Mouse (Mus musculus): ENCODE measurements around the gene Tbc1d2b. TPM values are rescaled to one million over a fixed set of nuclear protein-coding genes. Genes with fewer than 3 reads are reported as not detected.
A peak's percentile ranks its signal among the peaks of the same experiment; 100 is the strongest.

Tbc1d2b gene
- polyA plus RNA-seq, 2 experiments: 6.5 to 9.8 TPM

DNA sequence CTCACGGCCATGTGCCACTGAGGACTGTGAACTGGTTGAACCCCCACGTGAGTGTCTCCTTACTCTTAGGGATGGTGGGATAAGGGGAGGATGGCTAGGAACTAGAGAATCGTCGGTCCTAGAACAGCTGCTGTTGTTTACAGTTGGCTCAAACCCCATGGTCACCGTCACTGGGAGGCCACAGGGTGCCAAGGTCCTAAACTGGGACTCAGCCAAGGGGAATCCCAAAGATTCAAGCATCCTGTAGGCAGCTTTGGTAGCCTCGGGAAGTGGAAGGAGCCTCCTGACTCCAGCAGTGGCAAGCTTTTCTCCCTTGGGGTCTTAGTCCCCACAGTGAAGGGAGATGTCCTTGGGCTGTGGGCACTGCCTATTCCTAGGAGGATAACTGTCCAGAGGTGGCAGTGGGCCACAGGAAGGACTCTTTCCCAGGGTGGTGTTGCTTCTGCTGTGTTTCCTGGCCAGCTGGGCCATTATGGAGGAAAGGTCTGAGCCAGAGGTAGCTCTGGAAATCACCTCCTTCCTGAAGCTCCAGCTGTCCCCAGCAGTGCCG lies 73.4 kb downstream of the Tbc1d2b start:
- H3K4me2 ChIP-seq (ENCODE audit: low read depth): no peak overlapping the region
- no peaks in the 10 kb centered on the region for H3K27me3 ChIP-seq (ENCODE audit: control insufficient read depth, insufficient read depth, low read length)
- DNase-seq (ENCODE audit: low read depth in 3 of 3, low spot score in 3 of 3) (no peak), ATAC-seq (ENCODE audit: insufficient read depth) (no peak)
- no peaks in the 10 kb centered on the region; a peak in 1 of 4 replicates for H3K4me1 ChIP-seq (replicated peaks; ENCODE audit: control insufficient read depth in 2 of 2, insufficient read depth in 2 of 2, low read length in 1 of 2)
- H3K36me3 ChIP-seq (replicated peaks; ENCODE audit: control insufficient read depth, insufficient read depth, low read depth): no peaks in the 10 kb centered on the region
- no peaks in the 10 kb centered on the region for H3K9me3 ChIP-seq (ENCODE audit: control insufficient read depth, low read length)
- no peak overlapping the region for H3K4me3 ChIP-seq (ENCODE audit: insufficient read depth in 1 of 2, low read depth in 2 of 2, low read length in 2 of 2)
- 64% methylated on average over 7 of the region's 7 CpGs for WGBS (ENCODE audit: insufficient replicate concordance)
- TF ChIP-seq EP300 (IDR thresholded peaks at IDR 0.05; ENCODE audit: low read depth): no peak
- TF ChIP-seq CTCF (IDR thresholded peaks at IDR 0.05; ENCODE audit: low read depth): no peak
- no peak overlapping the region for H3K9ac ChIP-seq (replicated peaks)
- H3K27ac ChIP-seq: no peak overlapping the region

DNA sequence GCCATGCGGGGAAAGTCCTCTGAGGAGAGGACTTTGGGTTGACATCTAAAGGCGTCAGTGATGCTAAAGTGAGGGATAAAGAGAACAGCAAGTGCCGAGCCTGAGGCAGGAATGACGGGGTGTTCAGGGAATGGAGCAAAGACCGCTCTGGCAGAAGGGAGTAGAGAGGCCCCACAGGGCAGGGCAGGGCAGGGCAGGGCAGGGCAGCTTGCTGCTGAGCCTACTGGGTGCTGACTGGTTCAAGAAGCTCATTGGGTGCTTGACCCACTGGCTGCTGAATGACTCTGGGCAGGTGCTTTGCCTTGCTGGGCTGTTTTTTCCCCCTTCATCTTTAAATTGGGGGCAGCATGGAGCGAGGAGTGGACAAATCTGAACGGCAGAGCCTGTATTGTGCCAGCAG lies 74.3 kb downstream of the Tbc1d2b start:
- no peak overlapping the region for H3K4me3 ChIP-seq (ENCODE audit: insufficient read depth in 1 of 2, low read depth in 2 of 2, low read length in 2 of 2)
- 65% methylated on average over 7 of the region's 7 CpGs for WGBS (ENCODE audit: insufficient replicate concordance)
- no peak for ATAC-seq (ENCODE audit: insufficient read depth)

DNA sequence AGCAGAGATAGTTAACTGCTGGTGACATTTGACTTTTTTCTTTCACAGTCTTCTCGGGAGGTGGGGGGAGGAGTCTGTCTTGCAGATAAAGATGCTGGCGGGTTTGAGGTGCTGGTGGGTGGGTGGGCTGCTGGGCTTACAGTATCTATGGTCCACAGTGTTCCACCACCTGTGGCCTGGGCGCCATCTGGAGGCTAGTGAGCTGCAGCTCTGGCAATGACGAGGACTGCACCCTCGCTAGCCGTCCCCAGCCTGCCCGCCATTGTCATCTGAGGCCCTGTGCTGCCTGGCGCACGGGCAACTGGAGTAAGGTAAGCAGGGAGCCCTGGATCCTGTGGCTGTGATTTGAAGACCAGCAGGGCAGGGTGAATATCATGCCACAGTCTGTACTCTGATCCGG lies 75.6 kb downstream of the Tbc1d2b start:
- no peaks in the 10 kb centered on the region for H3K27me3 ChIP-seq (ENCODE audit: control insufficient read depth, insufficient read depth, low read length)
- 55% methylated on average over 10 of the region's 10 CpGs for WGBS (ENCODE audit: insufficient replicate concordance)
- H3K9me3 ChIP-seq (ENCODE audit: control insufficient read depth, low read length): no peaks in the 10 kb centered on the region
- H3K36me3 ChIP-seq (replicated peaks; ENCODE audit: control insufficient read depth, insufficient read depth, low read depth): no peaks in the 10 kb centered on the region
- DNase-seq (ENCODE audit: low read depth in 3 of 3, low spot score in 3 of 3) (no peak), ATAC-seq (ENCODE audit: insufficient read depth) (no peak)
- H3K4me1 ChIP-seq (replicated peaks; ENCODE audit: control insufficient read depth in 2 of 2, insufficient read depth in 2 of 2, low read length in 1 of 2): no peaks in the 10 kb centered on the region; a peak in 1 of 4 replicates
- no peak overlapping the region for H3K4me3 ChIP-seq (ENCODE audit: insufficient read depth in 1 of 2, low read depth in 2 of 2, low read length in 2 of 2)
- no peak overlapping the region for H3K4me2 ChIP-seq (ENCODE audit: low read depth)
- TF ChIP-seq EP300 (IDR thresholded peaks at IDR 0.05; ENCODE audit: low read depth) (no peak), CTCF (IDR thresholded peaks at IDR 0.05; ENCODE audit: low read depth) (peak; percentile 34)
- H3K9ac ChIP-seq (replicated peaks): no peak overlapping the region
- no peak overlapping the region for H3K27ac ChIP-seq

More for the DNA sequence above, 74.3 kb downstream of the Tbc1d2b start:
- DNase-seq (ENCODE audit: low read depth in 3 of 3, low spot score in 3 of 3): no peak
- TF ChIP-seq EP300 (IDR thresholded peaks at IDR 0.05; ENCODE audit: low read depth) (no peak), CTCF (IDR thresholded peaks at IDR 0.05; ENCODE audit: low read depth) (no peak)
- no peaks in the 10 kb centered on the region for H3K9me3 ChIP-seq (ENCODE audit: control insufficient read depth, low read length)
- no peaks in the 10 kb centered on the region for H3K27me3 ChIP-seq (ENCODE audit: control insufficient read depth, insufficient read depth, low read length)
- no peaks in the 10 kb centered on the region; a peak in 1 of 4 replicates for H3K4me1 ChIP-seq (replicated peaks; ENCODE audit: control insufficient read depth in 2 of 2, insufficient read depth in 2 of 2, low read length in 1 of 2)
- no peak overlapping the region for H3K4me2 ChIP-seq (ENCODE audit: low read depth)
- H3K36me3 ChIP-seq (replicated peaks; ENCODE audit: control insufficient read depth, insufficient read depth, low read depth): no peaks in the 10 kb centered on the region
- H3K9ac ChIP-seq (replicated peaks): no peak overlapping the region
- no peak overlapping the region for H3K27ac ChIP-seq

DNA sequence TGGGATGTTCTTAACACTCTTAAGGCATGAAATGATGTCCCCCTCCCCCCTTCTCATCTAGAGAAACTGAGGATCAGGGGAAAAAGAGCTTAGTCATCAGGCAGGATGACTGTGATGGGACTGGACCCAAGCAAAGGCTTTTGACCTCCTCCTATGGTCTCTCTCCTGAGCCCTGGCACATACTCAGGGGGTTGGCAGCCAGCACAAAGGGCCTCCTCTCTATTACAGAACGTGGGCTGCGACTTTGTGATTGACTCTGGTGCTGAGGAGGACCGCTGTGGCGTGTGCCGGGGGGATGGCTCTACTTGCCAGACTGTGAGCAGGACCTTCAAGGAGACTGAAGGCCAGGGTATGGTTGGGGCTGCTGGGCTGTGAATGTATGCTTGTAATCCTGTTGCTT lies 81.2 kb downstream of the Tbc1d2b start:
- Histone ChIP-seq H3K36me3 (replicated peaks; ENCODE audit: control insufficient read depth, insufficient read depth, low read depth) (no peaks in the 10 kb centered on the region), H3K9me3 (ENCODE audit: control insufficient read depth, low read length) (no peaks in the 10 kb centered on the region), H3K4me3 (ENCODE audit: insufficient read depth in 1 of 2, low read depth in 2 of 2, low read length in 2 of 2) (no peak overlapping the region), H3K27ac (no peak overlapping the region), H3K4me1 (replicated peaks; ENCODE audit: control insufficient read depth in 2 of 2, insufficient read depth in 2 of 2, low read length in 1 of 2) (no peaks in the 10 kb centered on the region), H3K4me2 (ENCODE audit: low read depth) (no peak overlapping the region), H3K9ac (replicated peaks) (no peak overlapping the region), H3K27me3 (ENCODE audit: control insufficient read depth, insufficient read depth, low read length) (no peaks in the 10 kb centered on the region)
- 60% methylated on average over 5 of the region's 5 CpGs for WGBS (ENCODE audit: insufficient replicate concordance)
- TF ChIP-seq EP300 (IDR thresholded peaks at IDR 0.05; ENCODE audit: low read depth): no peak
- TF ChIP-seq CTCF (IDR thresholded peaks at IDR 0.05; ENCODE audit: low read depth): no peak
- DNase-seq (ENCODE audit: low read depth in 3 of 3, low spot score in 3 of 3): no peak
- no peak for ATAC-seq (ENCODE audit: insufficient read depth)

DNA sequence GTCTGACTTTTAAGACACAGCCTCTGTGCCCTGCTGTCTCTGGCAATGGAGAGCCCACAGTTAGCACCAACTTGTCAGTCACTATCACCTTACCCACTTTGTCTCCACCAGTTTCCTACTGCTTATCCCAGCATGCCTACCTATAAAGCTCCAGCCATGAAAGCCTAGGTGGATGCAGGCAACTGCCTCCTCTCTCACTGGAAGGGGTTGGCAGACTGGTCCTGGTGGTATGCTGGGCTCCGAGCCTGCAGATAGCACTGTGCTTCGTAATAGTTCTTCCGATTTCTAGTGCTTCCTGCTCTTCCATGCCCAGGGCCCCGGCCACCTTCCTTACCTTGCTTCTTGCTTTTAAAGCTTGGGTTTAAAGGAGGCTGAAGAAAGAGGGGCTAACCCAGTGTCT lies 81.7 kb downstream of the Tbc1d2b start:
- Histone ChIP-seq H3K36me3 (replicated peaks; ENCODE audit: control insufficient read depth, insufficient read depth, low read depth) (no peaks in the 10 kb centered on the region), H3K9me3 (ENCODE audit: control insufficient read depth, low read length) (no peaks in the 10 kb centered on the region), H3K4me2 (ENCODE audit: low read depth) (no peak overlapping the region), H3K27ac (no peak overlapping the region), H3K4me1 (replicated peaks; ENCODE audit: control insufficient read depth in 2 of 2, insufficient read depth in 2 of 2, low read length in 1 of 2) (no peaks in the 10 kb centered on the region), H3K27me3 (ENCODE audit: control insufficient read depth, insufficient read depth, low read length) (no peaks in the 10 kb centered on the region), H3K4me3 (ENCODE audit: insufficient read depth in 1 of 2, low read depth in 2 of 2, low read length in 2 of 2) (no peak overlapping the region), H3K9ac (replicated peaks) (no peak overlapping the region)
- no peak for DNase-seq (ENCODE audit: low read depth in 3 of 3, low spot score in 3 of 3)
- no peak for ATAC-seq (ENCODE audit: insufficient read depth)
- TF ChIP-seq EP300 (IDR thresholded peaks at IDR 0.05; ENCODE audit: low read depth) (no peak), CTCF (IDR thresholded peaks at IDR 0.05; ENCODE audit: low read depth) (no peak)
- 74% methylated on average over 4 of the region's 4 CpGs for WGBS (ENCODE audit: insufficient replicate concordance)

Measured in liver, embryonic 14.5 days (tissue).